Mouse (Mus musculus) limb, embryonic 11.5 days (tissue): Measurements from ENCODE around the gene Ppm1l. TPM values are rescaled to one million over a fixed set of nuclear protein-coding genes. Genes with fewer than 3 reads are reported as not detected.

Source experiments
- ATAC-seq: fragments of 200-750 bp; cut with Nextera tagmentation; 2 replicates; pipeline ENCODE4 v1.8.0; 2017; ENCODE audit warnings: low read depth; ENCODE audit not compliant: insufficient number of reproducible peaks, low FRiP score, low TSS enrichment
- DNase-seq: peaks from one replicate; pipeline ENCODE4 v3.0.0-alpha.2; 2015; ENCODE audit warnings: low spot score
- H3K27ac ChIP-seq: fragments of 300-500 bp; sonication (generic); replicated peaks from 2 replicates; pipeline ENCODE4 v1.5.1; 2014; ENCODE audit warnings: low read depth, mild to moderate bottlenecking, low read length
- H3K27me3 ChIP-seq: fragments of 300-500 bp; sonication (generic); 2 replicates; pipeline ENCODE4 v1.6.1; 2014; ENCODE audit warnings: mild to moderate bottlenecking, low read length, mixed read lengths; ENCODE audit not compliant: control insufficient read depth, insufficient read depth
- H3K36me3 ChIP-seq: fragments of 300-500 bp; sonication (generic); 2 replicates; pipeline ENCODE4 v1.6.1; 2014; ENCODE audit warnings: mild to moderate bottlenecking, low read length, moderate library complexity, mixed read lengths; ENCODE audit not compliant: control insufficient read depth, insufficient read depth
- H3K4me1 ChIP-seq: fragments of 300-500 bp; sonication (generic); 2 replicates; pipeline ENCODE4 v1.6.1; 2014; ENCODE audit warnings: low read length, mixed read lengths; ENCODE audit not compliant: control insufficient read depth, insufficient read depth
- H3K4me2 ChIP-seq: fragments of 300-500 bp; sonication (generic); 2 replicates; pipeline ENCODE4 v1.6.1; 2014; ENCODE audit warnings: low read depth, mild to moderate bottlenecking, moderate library complexity; ENCODE audit not compliant: severe bottlenecking
- H3K4me3 ChIP-seq: fragments of 300-500 bp; sonication (generic); 2 replicates; pipeline ENCODE4 v1.5.1; 2014; ENCODE audit warnings: low read depth, low read length
- H3K9ac ChIP-seq: fragments of 300-500 bp; sonication (generic); 2 replicates; pipeline ENCODE4 v1.6.1; 2014; ENCODE audit warnings: mild to moderate bottlenecking, low read length
- H3K9me3 ChIP-seq: fragments of 300-500 bp; sonication (generic); 2 replicates; pipeline ENCODE4 v1.6.1; 2016; ENCODE audit warnings: low read length; ENCODE audit not compliant: control insufficient read depth
- WGBS: fragments of 180-500 bp; shearing (Covaris S2); extraction: QIAGEN DNeasy Blood & Tissue Kit; methylation state at CpG from one replicate; pipeline ENCODE4 v1.1.7; 2014; 5-methylcytosine and 5-hydroxymethylcytosine counted together
- polyA plus RNA-seq: library from polyadenylated mRNA; unstranded; fragments of >200 nt; fragmentation: Nextera tagmentation; extraction: Ambion mirVana; gene quantifications from 2 replicates; pipeline ENCODE4 v1.2.1, GENCODE M21; 2014

Gene Ppm1l
- polyA plus RNA-seq, 1 experiment from 2014 or later, result 10.5 TPM

- H3K9ac ChIP-seq, result no peak overlapping the region
- no peaks in the 10 kb centered on the region for H3K36me3 ChIP-seq
- H3K27ac ChIP-seq, result no peak overlapping the region
- no peak for DNase-seq
- H3K27me3 ChIP-seq, result no peaks in the 10 kb centered on the region
- ATAC-seq, result no peak
- H3K4me2 ChIP-seq, result no peak overlapping the region
- peaks cover 4% of the 10 kb centered on the region; the same call in 1 of the 2 replicates for H3K4me1 ChIP-seq
- 65% methylated on average over 3 of the region's 3 CpGs for WGBS
- H3K9me3 ChIP-seq, result no peaks in the 10 kb centered on the region
- no peak overlapping the region for H3K4me3 ChIP-seq
Measured at GRCm38 (mm10) chr3:69454330-69454729, 137.7 kb downstream of the Ppm1l start.

- H3K36me3 ChIP-seq, result no peaks in the 10 kb centered on the region
- H3K9ac ChIP-seq, result no peak overlapping the region
- no peak overlapping the region for H3K27ac ChIP-seq
- DNase-seq (no peak), ATAC-seq (no peak)
- whole genome bisulfite sequencing, result 94% methylated on average over 5 of the region's 5 CpGs
- no peaks in the 10 kb centered on the region for H3K9me3 ChIP-seq
- H3K4me3 ChIP-seq, result no peak overlapping the region
- H3K4me2 ChIP-seq, result no peak overlapping the region
- H3K4me1 ChIP-seq, result peaks cover 4% of the 10 kb centered on the region; the same call in 1 of the 2 replicates
- H3K27me3 ChIP-seq, result no peaks in the 10 kb centered on the region
Measured at GRCm38 (mm10) chr3:69456071-69456470, 139.4 kb downstream of the Ppm1l start.

- no peak for ATAC-seq
- Histone ChIP-seq H3K27ac (no peak overlapping the region), H3K4me3 (no peak overlapping the region), H3K9me3 (no peaks in the 10 kb centered on the region), H3K27me3 (no peaks in the 10 kb centered on the region), H3K4me2 (no peak overlapping the region), H3K4me1 (peaks cover 4% of the 10 kb centered on the region; the same call in 1 of the 2 replicates), H3K36me3 (no peaks in the 10 kb centered on the region), H3K9ac (no peak overlapping the region)
- DNase-seq, result no peak
- 94% methylated on average over 6 of the region's 6 CpGs for WGBS
Measured at GRCm38 (mm10) chr3:69458756-69459155, 142.1 kb downstream of the Ppm1l start.

GRCm38 (mm10) chr3:69461956-69462355 lies 145.3 kb downstream of the Ppm1l start:
- H3K4me1 ChIP-seq, result no peaks in the 10 kb centered on the region
- H3K27me3 ChIP-seq, result no peaks in the 10 kb centered on the region
- no peak overlapping the region for H3K4me2 ChIP-seq
- no peaks in the 10 kb centered on the region for H3K36me3 ChIP-seq
- no peak overlapping the region for H3K27ac ChIP-seq
- DNase-seq, result no peak
- no peak for ATAC-seq
- no peak overlapping the region for H3K4me3 ChIP-seq
- no peak overlapping the region for H3K9ac ChIP-seq
- no peaks in the 10 kb centered on the region for H3K9me3 ChIP-seq
- 69% methylated on average over 1 of the region's 1 CpGs for WGBS

GRCm38 (mm10) chr3:69465751-69466150 lies 149.1 kb downstream of the Ppm1l start:
- Histone ChIP-seq H3K4me1 (peaks cover 10% of the 10 kb centered on the region), H3K9me3 (no peaks in the 10 kb centered on the region), H3K27ac (no peak overlapping the region), H3K4me3 (no peak overlapping the region), H3K4me2 (no peak overlapping the region), H3K9ac (no peak overlapping the region), H3K27me3 (no peaks in the 10 kb centered on the region), H3K36me3 (no peaks in the 10 kb centered on the region)
- DNase-seq (no peak), ATAC-seq (no peak)
- WGBS, result 93% methylated on average over 4 of the region's 4 CpGs

- WGBS, result 17% methylated on average over 9 of the region's 9 CpGs
Measured at GRCm38 (mm10) chr3:69468280-69469008, 151.8 kb downstream of the Ppm1l start.

GRCm38 (mm10) chr3:69469463-69470141 lies 152.9 kb downstream of the Ppm1l start:
- no peaks in the 10 kb centered on the region for H3K27me3 ChIP-seq
- no peak for ATAC-seq
- no peak for DNase-seq
- no peak overlapping the region for H3K4me2 ChIP-seq
- H3K36me3 ChIP-seq, result no peaks in the 10 kb centered on the region
- H3K9ac ChIP-seq, result no peak overlapping the region
- H3K4me3 ChIP-seq, result no peak overlapping the region
- H3K27ac ChIP-seq, result no peak overlapping the region
- H3K4me1 ChIP-seq, result peaks cover 10% of the 10 kb centered on the region
- WGBS, result 21% methylated on average over 4 of the region's 6 CpGs
- no peaks in the 10 kb centered on the region for H3K9me3 ChIP-seq

More at GRCm38 (mm10) chr3:69468280-69469008, 151.8 kb downstream of the Ppm1l start:
- Histone ChIP-seq H3K27me3 (no peaks in the 10 kb centered on the region), H3K4me2 (no peak overlapping the region), H3K27ac (no peak overlapping the region), H3K36me3 (no peaks in the 10 kb centered on the region), H3K4me1 (peaks cover 10% of the 10 kb centered on the region), H3K9ac (no peak overlapping the region), H3K9me3 (no peaks in the 10 kb centered on the region), H3K4me3 (no peak overlapping the region)
- no peak for ATAC-seq
- no peak for DNase-seq

GRCm38 (mm10) chr3:69470142-69470796 lies 153.6 kb downstream of the Ppm1l start:
- H3K9ac ChIP-seq, result no peak overlapping the region
- no peak overlapping the region for H3K4me2 ChIP-seq
- no peaks in the 10 kb centered on the region for H3K27me3 ChIP-seq
- peaks cover 10% of the 10 kb centered on the region for H3K4me1 ChIP-seq
- ATAC-seq (no peak), DNase-seq (no peak)
- no peak overlapping the region for H3K4me3 ChIP-seq
- no peaks in the 10 kb centered on the region for H3K36me3 ChIP-seq
- H3K27ac ChIP-seq, result no peak overlapping the region
- WGBS, result 48% methylated on average over 11 of the region's 11 CpGs
- no peaks in the 10 kb centered on the region for H3K9me3 ChIP-seq
